Mouse (Mus musculus): ENCODE data around the gene Mylpf.

DNA sequence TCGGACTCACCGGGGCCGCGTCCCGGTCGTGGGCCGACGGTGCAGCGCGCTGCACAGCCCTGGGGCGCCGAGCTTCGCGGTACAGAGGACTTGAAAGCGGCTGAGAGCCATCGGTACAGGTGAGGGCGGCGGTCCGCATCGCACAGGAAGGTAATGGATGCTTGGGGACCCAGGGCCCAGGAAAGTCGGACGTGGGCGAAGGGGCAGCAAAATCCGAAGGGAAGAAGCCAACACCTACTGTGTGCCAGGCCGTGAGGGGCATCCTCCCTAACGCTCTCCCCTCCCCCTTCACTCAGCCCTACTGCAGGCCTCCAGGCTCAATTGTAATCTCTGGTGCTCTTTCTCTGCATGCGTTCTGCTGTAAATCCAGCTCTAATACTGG lies 24.7 kb downstream of the Mylpf start:
- TF ChIP-seq POLR2A (IDR thresholded peaks at IDR 0.05; ENCODE audit: extremely low read depth, insufficient read depth, low read length) (no peak), CTCF (IDR thresholded peaks at IDR 0.05; ENCODE audit: extremely low read depth, insufficient read depth, low read length) (no peak)
